Mouse (Mus musculus): ENCODE results near the gene Espn. TPM values are rescaled to one million over a fixed set of nuclear protein-coding genes. Genes with fewer than 3 reads are reported as not detected.

The Espn gene
- polyA plus RNA-seq, 1 experiment from 2014 or later: 1.8 TPM

- peaks cover 21% of the 10 kb centered on the region; the same call in 1 of the 2 replicates for H3K27me3 ChIP-seq
- H3K4me1 ChIP-seq (replicated peaks): peaks cover 74% of the 10 kb centered on the region
- peak overlapping the region; percentile 97 for H3K4me2 ChIP-seq
- WGBS (ENCODE audit: insufficient replicate concordance): 56% methylated on average over 8 of the region's 8 CpGs
- peak overlapping the region; percentile 81; the same call in 1 of the 2 replicates for H3K4me3 ChIP-seq (replicated peaks)
- DNase-seq (no peak), ATAC-seq (ENCODE audit: low read depth) (no peak)
- no peaks in the 10 kb centered on the region for H3K9me3 ChIP-seq (replicated peaks)
- H3K36me3 ChIP-seq: 0 out of 2 replicates have a peak, but pooled peaks cover 13% of the 10 kb centered on the region
- peak overlapping the region; percentile 90; the same call in 1 of the 2 replicates for H3K9ac ChIP-seq
- no peak overlapping the region for H3K27ac ChIP-seq
Measured at GRCm38 (mm10) chr4:152088556-152089120, 63.5 kb downstream of the Espn start.

DNA sequence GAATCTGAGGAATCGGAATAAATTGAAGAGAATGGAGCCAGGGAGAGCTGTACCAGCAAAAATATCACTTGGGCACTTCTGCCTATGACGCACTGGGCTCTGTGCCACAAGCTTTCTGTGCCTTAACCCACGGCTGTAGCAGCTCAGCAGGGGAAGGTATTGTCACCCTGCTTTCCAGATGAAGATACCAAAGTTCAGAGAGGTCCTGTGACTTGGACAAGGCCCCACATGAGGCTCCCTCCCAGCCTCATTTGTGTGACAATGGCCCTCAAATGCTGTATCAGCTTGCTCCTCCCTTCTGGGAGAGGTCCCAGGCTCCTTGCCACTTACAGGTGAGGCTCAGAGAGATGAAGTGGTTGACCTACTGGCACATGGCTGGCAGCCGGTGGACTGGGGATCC lies 64.0 kb downstream of the Espn start:
- Histone ChIP-seq H3K9ac (peak overlapping the region; percentile 90), H3K4me2 (peak overlapping the region; percentile 97), H3K36me3 (0 out of 2 replicates have a peak, but pooled peaks cover 13% of the 10 kb centered on the region), H3K9me3 (replicated peaks) (no peaks in the 10 kb centered on the region), H3K27me3 (peaks cover 23% of the 10 kb centered on the region; the same call in 1 of the 2 replicates), H3K4me1 (replicated peaks) (peaks cover 69% of the 10 kb centered on the region), H3K27ac (no peak overlapping the region; the same call in 1 of the 2 replicates), H3K4me3 (replicated peaks) (peak overlapping the region; percentile 81)
- whole genome bisulfite sequencing (ENCODE audit: insufficient replicate concordance): 48% methylated on average over 4 of the region's 4 CpGs
- ATAC-seq (ENCODE audit: low read depth): no peak
- DNase-seq: no peak

- H3K27me3 ChIP-seq: peaks cover 25% of the 10 kb centered on the region; the same call in 1 of the 2 replicates
- H3K9ac ChIP-seq: peak overlapping the region; percentile 90
- peaks cover 62% of the 10 kb centered on the region for H3K4me1 ChIP-seq (replicated peaks)
- H3K36me3 ChIP-seq: 0 out of 2 replicates have a peak, but pooled peaks cover 13% of the 10 kb centered on the region
- DNase-seq (no peak), ATAC-seq (ENCODE audit: low read depth) (no peak)
- peak overlapping the region; percentile 72 for H3K27ac ChIP-seq
- peak overlapping the region; percentile 81 for H3K4me3 ChIP-seq (replicated peaks)
- 7% methylated on average over 12 of the region's 12 CpGs for WGBS (ENCODE audit: insufficient replicate concordance)
- H3K4me2 ChIP-seq: peak overlapping the region; percentile 97
- no peaks in the 10 kb centered on the region for H3K9me3 ChIP-seq (replicated peaks)
Measured at GRCm38 (mm10) chr4:152087211-152088081, 64.7 kb downstream of the Espn start.

- Histone ChIP-seq H3K9me3 (replicated peaks) (no peaks in the 10 kb centered on the region), H3K4me3 (replicated peaks) (peak overlapping the region; percentile 81), H3K36me3 (0 out of 2 replicates have a peak, but pooled peaks cover 13% of the 10 kb centered on the region), H3K4me2 (peak overlapping the region; percentile 97), H3K4me1 (replicated peaks) (peaks cover 54% of the 10 kb centered on the region), H3K27me3 (peaks cover 25% of the 10 kb centered on the region; the same call in 1 of the 2 replicates), H3K27ac (peak overlapping the region; percentile 72), H3K9ac (peak overlapping the region; percentile 90)
- peak; percentile 84 for ATAC-seq (ENCODE audit: low read depth)
- DNase-seq: peak; percentile 60
- WGBS (ENCODE audit: insufficient replicate concordance): under 1% methylated on average over 70 of the region's 92 CpGs
Measured at GRCm38 (mm10) chr4:152086505-152087210, 65.5 kb downstream of the Espn start.

- no peak overlapping the region for H3K4me3 ChIP-seq (replicated peaks)
- H3K27ac ChIP-seq: no peak overlapping the region
- H3K9ac ChIP-seq: no peak overlapping the region
- 0 out of 2 replicates have a peak, but pooled peaks cover 10% of the 10 kb centered on the region for H3K36me3 ChIP-seq
- peaks cover 25% of the 10 kb centered on the region; the same call in 1 of the 2 replicates for H3K27me3 ChIP-seq
- peaks cover 35% of the 10 kb centered on the region for H3K4me1 ChIP-seq (replicated peaks)
- WGBS (ENCODE audit: insufficient replicate concordance): 65% methylated on average over 7 of the region's 7 CpGs
- no peak overlapping the region for H3K4me2 ChIP-seq
- no peak for ATAC-seq (ENCODE audit: low read depth)
- H3K9me3 ChIP-seq (replicated peaks): no peaks in the 10 kb centered on the region
- no peak for DNase-seq
Measured at GRCm38 (mm10) chr4:152084616-152085015, 67.6 kb downstream of the Espn start.

DNA sequence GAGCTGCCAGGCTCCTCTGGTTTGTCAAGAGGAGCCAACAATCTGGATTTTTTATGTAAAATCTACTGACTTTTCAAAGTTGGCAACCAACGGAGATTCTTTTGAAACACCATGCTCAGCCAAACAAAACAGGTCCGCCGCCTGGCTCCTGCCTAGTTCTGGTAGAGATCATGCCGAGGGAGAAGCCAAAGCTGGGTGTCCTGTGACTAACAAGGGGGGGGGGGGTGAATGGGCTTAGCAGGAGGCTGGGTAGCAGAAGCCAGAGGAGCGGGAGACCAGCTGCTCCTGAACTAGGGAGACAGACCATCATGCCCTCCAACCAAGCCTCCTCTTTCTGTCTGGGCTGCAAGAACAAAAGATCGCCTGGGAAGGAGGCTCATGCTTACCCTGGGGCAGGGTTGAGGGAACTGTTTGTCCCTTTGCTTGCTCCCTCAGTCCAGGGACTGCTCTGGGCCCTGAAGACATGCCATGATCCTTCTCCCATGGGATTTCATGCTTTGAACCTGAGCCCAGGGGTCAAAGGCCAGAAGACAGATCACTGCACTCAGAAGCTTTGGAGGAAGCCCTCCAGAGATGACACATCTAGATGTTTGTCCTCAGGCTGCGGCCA lies 68.5 kb downstream of the Espn start:
- 67% methylated on average over 7 of the region's 7 CpGs for WGBS (ENCODE audit: insufficient replicate concordance)
- no peak overlapping the region for H3K4me2 ChIP-seq
- DNase-seq: no peak

DNA sequence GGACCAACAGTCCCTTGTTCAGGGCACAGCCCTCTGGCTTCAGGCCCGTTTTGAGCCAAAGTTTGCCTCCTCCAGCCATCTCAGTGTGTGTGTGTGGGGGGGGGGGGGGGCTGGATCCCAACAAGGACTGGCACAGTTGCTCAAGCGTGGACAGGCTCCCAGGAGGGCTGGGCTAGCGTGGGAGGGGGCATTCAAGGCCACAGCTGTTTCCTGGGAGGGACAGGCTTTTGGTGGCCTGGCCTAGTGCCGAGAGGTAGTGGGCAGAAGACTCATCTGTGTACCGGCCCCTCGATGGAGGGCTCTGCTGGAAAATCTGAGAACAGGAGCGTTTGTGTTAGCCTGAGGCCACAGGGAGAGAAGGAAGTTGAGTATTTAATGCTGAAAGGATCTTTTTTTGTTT lies 72.2 kb downstream of the Espn start:
- no peaks in the 10 kb centered on the region for H3K9me3 ChIP-seq (replicated peaks)
- 59% methylated on average over 7 of the region's 7 CpGs for WGBS (ENCODE audit: insufficient replicate concordance)
- peaks cover 14% of the 10 kb centered on the region; the same call in 1 of the 2 replicates for H3K27me3 ChIP-seq
- no peaks in the 10 kb centered on the region for H3K36me3 ChIP-seq
- no peak overlapping the region for H3K27ac ChIP-seq
- H3K9ac ChIP-seq: no peak overlapping the region
- DNase-seq (no peak), ATAC-seq (ENCODE audit: low read depth) (no peak)
- peaks cover 12% of the 10 kb centered on the region for H3K4me1 ChIP-seq (replicated peaks)
- H3K4me2 ChIP-seq: no peak overlapping the region
- H3K4me3 ChIP-seq (replicated peaks): no peak overlapping the region

More for the DNA sequence above, 68.5 kb downstream of the Espn start:
- H3K4me3 ChIP-seq (replicated peaks): no peak overlapping the region
- H3K4me1 ChIP-seq (replicated peaks): peaks cover 26% of the 10 kb centered on the region
- H3K36me3 ChIP-seq: 0 out of 2 replicates have a peak, but pooled peaks cover 1% of the 10 kb centered on the region
- H3K27ac ChIP-seq: no peak overlapping the region
- H3K27me3 ChIP-seq: peaks cover 25% of the 10 kb centered on the region; the same call in 1 of the 2 replicates
- no peaks in the 10 kb centered on the region for H3K9me3 ChIP-seq (replicated peaks)
- no peak overlapping the region for H3K9ac ChIP-seq
- no peak for ATAC-seq (ENCODE audit: low read depth)

DNA sequence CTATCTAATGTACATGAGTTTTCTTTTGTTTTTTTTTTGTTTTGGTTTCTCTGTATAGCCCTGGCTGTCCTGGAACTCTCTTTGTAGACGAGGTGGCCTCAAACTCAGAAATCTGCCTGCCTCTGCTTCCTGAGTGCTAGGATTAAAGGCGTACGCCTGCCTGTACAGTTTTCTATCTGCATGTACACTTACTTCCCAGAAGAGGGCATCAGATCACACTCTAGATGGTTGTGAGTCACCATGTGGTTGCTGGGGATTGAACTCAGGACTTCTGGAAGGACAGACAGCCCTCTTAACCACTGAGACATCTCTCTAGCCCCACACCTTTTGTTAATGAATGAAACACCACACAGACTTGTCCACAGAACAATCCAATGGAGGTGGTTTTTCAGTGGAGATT lies 72.9 kb downstream of the Espn start:
- DNase-seq (no peak), ATAC-seq (ENCODE audit: low read depth) (no peak)
- 0 out of 2 replicates have a peak, but pooled peaks cover 7% of the 10 kb centered on the region for H3K27me3 ChIP-seq
- no peak overlapping the region for H3K9ac ChIP-seq
- H3K4me1 ChIP-seq (replicated peaks): peaks cover 12% of the 10 kb centered on the region
- no peaks in the 10 kb centered on the region for H3K36me3 ChIP-seq
- no peak overlapping the region for H3K4me2 ChIP-seq
- H3K9me3 ChIP-seq (replicated peaks): no peaks in the 10 kb centered on the region
- no peak overlapping the region for H3K27ac ChIP-seq
- H3K4me3 ChIP-seq (replicated peaks): no peak overlapping the region
- 68% methylated on average over 3 of the region's 3 CpGs for WGBS (ENCODE audit: insufficient replicate concordance)

DNA sequence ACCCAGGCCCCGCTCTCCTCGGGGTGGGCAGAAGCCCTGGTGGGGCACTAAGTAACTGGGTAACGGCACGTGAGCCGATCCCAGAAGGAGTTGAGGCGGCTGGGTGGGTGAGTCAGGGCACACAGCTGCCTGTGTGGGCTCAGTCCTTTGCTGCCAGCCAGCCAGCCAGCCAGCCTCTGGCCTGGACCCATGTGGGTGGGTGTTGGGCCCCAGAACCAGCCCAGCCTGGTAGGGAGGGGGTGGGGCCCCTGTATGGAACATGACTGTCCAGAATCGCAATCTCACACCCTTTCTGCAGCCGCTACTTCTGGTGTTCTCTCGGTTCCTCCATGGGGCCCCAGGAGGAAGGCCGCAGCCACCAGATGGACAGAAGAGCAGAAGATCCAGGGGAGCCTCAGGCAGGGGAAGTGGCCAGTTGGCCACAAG lies 74.1 kb downstream of the Espn start:
- DNase-seq: no peak
- 53% methylated on average over 10 of the region's 10 CpGs for WGBS (ENCODE audit: insufficient replicate concordance)
- no peaks in the 10 kb centered on the region for H3K9me3 ChIP-seq (replicated peaks)
- H3K27me3 ChIP-seq: 0 out of 2 replicates have a peak, but pooled peaks cover 2% of the 10 kb centered on the region
- no peak overlapping the region for H3K4me3 ChIP-seq (replicated peaks)
- peaks cover 20% of the 10 kb centered on the region for H3K4me1 ChIP-seq (replicated peaks)
- H3K36me3 ChIP-seq: no peaks in the 10 kb centered on the region
- peak; percentile 22; the same call in 1 of the 2 replicates for ATAC-seq (ENCODE audit: low read depth)
- H3K27ac ChIP-seq: no peak overlapping the region
- H3K4me2 ChIP-seq: no peak overlapping the region
- H3K9ac ChIP-seq: no peak overlapping the region

DNA sequence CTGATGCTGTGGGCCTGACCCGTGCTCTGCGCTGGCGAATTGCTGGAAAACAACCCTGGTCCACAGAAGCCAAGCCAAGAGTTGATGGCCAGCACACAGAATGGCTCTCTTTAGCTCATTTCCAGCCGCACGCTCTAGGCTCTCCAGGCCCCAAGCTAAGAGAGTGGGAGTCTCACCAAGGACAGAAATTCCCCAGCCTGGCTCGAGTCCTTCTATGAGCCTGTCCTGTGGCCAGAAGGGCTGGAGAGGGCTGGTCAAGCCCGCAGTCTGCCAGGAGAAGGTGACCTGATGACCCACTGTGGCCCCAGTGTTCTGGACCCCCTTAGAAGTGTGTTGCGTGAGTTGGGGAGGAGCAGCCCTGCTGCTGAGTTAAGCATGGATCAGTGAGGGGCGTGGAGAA lies 75.0 kb downstream of the Espn start:
- H3K9ac ChIP-seq: no peak overlapping the region
- H3K36me3 ChIP-seq: no peaks in the 10 kb centered on the region
- ATAC-seq (ENCODE audit: low read depth) (no peak), DNase-seq (no peak)
- H3K4me3 ChIP-seq (replicated peaks): no peak overlapping the region
- H3K4me1 ChIP-seq (replicated peaks): peaks cover 27% of the 10 kb centered on the region
- H3K9me3 ChIP-seq (replicated peaks): no peaks in the 10 kb centered on the region
- H3K27ac ChIP-seq: no peak overlapping the region
- no peak overlapping the region for H3K4me2 ChIP-seq
- no peaks in the 10 kb centered on the region for H3K27me3 ChIP-seq
- WGBS (ENCODE audit: insufficient replicate concordance): 80% methylated on average over 9 of the region's 9 CpGs

All from liver, embryonic 13.5 days (tissue).